Mouse (Mus musculus) mouse trophoblast stem cell (cell line): ENCODE results near the gene Naga.

ENCODE experiments used
- in situ Hi-C, 2 experiments: fragments of 300-500 bp; cut with MseI, MboI; formaldehyde crosslinking; loops; 2 replicates in 1 of 2; 3 replicates in 1 of 2; pipeline ENCODE4 v1.15.1; 2025

The Naga gene

DNA sequence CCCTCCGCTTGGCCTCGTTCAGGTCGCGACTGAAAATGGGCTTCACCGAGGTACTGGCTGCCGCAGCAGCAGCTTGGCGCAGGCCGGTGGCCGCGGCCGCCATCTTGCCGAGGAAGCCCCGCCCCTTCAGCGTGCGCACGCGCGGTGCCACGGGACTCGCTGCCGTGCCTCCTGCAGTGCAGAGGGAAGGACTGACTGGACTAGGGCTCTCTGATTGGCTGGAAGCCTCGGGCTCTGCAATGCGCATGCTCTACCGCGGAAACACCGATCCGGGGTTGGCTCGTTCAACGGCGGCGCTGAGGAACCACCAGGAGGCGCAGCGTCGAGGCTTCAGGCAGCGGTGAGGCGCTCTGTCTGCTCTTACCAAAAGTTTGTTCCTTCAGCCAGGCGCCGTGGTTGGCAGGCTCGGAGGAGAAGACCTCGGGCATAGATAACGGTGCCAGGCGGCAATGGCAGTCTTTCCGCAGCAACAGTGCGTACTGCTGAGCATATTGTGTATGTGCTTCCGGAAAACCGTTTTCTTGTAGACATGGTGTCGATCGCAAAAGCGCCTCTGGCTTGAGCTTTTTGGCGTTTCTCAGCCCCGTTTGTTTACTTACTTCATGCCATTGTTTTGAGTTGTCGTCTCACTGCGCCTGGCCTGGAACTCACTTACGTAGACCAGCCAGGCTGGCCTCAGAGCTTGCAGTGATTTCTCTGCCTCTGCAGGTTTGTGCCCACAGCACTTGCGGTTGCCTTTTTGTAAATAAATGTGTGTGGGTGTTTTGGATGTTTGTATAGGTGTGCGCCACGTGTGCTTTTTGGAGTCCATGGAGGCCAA is 15.6 kb upstream of the Naga start, which contains the start of gene Ndufa6:
Ndufa6 (minus strand) TSS at position 197 of the 820 bp plus-strand sequence.
- in situ Hi-C loops, result no loop called here

DNA sequence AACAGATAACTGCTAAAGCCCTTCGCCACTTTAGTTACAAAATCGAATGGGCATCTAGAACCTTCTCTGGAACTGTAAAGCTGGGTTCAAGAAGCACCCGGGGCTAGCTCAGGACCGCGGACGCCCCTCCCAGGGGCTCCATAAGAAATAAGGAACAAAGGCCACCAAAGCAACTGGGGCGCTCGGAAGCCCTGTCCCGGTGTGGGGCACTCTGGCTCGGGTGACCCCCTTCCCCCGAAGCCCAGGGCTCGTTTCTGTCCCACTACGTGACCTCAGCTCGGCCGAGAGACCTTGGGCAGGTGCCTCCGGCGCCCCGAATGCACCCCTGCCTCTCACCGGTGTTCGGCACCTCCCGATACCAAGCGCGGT is 15.0 kb upstream of the Naga start:
- in situ Hi-C loops, result no loop called here

DNA sequence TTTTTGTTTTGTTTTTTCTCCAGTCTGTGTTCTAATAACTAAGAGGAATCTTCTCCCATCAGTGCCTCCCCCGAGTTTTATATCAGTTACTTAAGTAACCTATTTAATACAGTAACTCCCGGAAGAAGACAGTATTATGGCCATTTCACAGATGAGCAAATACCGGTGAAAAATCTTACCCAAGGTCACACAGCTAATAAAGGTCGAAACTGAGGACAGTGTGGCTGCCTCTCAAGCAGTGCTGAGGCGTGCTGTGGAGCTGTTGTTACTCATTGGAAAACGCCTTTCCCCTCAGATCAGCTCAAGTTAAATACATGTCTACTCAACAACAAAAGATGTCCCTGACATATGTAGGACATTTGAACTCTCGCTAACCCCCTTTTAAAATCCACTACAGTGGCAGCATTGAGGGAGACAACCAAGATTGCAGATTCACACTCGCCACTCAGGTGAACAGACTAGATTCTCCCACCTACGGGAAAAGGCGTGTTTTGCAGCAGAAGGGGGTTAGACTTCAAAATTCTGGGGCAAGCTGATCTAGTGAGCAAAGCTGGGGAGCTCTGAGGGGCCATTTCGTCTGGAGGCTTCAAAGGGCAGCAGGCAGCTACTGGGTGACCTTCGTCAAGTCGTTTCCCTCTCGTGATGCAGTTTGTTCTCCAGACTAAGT is 14.5 kb upstream of the Naga start:
- in situ Hi-C loops, result no loop called here

DNA sequence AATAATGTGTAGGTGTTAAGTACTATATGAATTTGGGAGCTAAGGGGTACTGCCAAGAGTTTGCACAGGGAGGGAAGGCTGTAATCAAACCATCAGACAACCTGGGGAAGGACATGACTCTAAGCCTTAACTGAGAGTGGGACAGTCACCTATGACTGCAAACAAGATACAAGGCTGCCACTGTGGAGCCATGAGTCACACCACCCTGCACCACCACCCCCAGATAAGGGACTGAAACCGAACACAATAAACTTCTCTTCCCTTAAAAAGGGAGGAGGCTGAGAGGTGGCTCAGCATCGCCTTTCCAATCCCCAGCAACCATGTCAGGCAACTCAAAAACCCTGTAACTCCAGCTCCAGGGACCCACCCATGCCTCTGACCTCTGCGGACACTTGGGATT is 12.8 kb upstream of the Naga start:
- in situ Hi-C loops, result no loop called here

DNA sequence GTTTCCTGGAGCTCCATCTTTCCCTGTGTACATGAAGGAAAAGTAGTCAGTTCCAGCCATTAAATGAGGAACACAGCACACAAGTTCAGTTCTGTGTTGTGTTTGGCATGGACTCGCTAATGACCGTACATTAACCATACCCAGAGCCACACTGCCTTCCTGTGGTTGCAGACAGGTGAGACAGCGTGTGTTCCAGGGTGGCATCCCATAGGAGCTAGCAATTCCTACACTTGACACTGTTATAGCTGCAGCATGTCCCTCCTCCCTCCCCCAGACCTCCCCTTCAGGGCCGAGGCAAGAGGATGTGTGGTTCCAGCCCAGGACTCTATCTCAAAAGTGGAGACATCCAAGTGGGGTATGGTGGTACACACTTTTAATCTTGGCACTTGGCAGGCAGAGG is 11.6 kb upstream of the Naga start:
- in situ Hi-C loops, result no loop called here

DNA sequence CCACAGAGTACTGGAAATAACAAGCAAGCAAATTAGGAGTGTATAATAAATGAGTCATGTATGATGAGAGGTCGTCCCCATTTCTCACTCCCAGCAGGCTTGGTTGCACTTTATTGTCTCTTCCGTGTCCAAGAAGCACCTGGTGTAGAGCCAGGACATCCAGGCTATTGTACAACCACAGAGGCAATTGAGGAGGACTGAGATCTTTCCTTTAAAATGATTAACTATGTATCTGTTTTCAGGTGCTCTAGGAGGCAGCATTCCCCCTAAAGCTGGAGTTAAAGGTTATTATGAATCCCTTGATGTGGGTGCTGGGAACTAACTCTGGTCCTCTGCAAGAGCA is 10.2 kb upstream of the Naga start:
- in situ Hi-C loops, result no loop called here

DNA sequence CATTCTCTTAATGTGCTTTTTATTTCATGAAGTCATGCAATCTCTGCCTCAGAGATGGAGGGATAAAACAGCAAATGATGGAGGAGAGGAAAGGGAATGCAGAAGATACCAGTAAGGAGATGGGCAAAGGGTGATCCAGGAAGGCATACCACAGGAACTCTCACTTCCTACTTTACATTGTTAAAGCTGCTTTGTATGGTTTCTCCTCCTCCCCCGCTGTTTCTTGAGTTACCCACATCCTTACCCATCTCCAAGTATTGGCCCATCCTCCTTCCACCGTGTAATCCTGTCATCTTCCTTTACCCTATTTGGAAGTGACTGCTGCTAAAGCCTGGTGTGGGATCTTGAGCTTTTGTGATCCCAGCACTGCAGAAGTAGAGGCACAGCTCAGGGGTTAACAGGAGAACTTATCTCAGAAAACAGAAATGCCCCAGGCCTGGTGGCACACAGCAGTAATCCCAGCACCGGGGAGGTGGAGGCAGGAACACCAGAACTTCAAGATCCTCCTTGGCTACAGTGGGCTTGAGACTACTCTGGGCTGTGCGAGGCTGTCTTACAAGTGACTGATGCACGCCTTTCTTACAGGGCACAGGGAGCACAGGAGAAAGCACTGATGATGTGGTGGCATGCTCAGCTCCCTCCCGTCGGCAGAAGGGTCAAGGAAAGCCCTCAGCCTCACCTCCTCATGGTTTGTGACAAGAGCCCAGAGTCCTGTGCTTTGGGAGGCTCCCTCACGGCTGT is 9.7 kb upstream of the Naga start:
- in situ Hi-C loops, result no loop called here

DNA sequence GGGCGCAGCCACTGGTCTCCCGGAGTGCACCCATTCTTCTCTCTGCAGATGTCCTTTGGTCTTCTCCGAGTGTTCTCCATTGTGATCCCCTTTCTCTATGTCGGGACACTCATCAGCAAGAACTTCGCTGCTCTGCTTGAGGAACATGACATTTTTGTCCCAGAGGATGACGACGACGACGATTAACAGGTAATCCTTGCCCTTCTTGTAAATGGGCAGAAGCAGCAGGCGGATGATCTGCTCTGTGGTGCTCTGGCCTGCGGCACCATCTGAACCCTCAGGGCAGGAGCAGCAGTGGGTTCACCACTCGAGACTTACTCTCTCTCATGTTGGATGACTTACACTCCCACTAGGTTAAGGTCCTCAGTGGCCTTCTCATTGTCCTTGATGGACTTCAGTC is 9.1 kb upstream of the Naga start:
- in situ Hi-C loops, result no loop called here

DNA sequence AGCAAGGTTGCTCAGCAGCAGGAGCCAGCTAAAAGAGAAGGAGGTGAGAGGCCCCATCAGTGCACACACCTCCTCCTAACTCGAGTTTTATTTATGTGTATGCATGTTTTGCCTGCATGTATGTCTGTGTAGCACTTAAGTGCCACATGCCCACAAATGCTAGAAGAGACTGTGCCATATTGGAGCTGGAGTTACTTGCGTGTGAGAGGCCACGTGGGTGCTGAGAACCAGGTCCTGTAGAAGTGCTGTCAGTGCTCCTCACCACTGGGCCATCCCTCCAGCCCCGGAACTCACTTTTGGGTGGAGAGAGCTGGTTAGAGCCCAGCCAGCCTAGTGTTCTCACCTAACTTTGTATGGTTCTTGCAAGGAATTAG is 8.6 kb upstream of the Naga start:
- in situ Hi-C loops, result no loop called here

DNA sequence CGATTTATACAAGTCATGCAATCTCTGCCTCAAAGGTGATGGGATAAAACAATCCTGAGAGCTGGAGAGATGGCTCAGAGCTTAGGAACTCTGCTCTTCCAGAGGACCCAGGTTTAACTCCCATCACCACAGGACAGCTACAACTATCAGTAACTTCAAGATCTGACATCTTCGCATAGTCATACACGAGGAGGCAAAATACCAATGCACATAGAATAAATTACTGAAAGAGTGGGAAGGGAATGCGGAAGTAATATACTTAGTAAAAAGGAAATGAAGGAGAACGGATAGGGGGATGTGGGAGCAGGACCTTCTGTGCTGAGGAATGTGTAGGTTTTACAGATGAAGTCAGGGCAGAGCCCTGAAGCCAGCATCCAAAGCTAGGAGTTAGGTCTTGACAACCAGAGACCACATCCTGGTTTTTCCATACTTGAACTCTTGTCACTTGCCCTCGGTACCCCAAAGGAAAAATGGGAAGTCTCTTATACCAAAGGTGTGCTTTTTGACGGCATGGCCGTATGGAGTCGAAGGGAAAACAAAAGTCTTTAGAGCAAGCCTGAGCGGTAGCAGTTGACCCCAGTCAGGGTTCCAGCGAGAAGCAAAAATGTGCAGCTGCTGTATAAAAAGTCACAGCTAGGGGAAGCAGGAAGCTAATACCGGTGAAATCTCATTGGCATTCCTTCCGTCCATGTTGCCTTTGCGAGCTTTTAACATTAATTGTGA is 8.0 kb upstream of the Naga start:
- in situ Hi-C loops, result no loop called here

DNA sequence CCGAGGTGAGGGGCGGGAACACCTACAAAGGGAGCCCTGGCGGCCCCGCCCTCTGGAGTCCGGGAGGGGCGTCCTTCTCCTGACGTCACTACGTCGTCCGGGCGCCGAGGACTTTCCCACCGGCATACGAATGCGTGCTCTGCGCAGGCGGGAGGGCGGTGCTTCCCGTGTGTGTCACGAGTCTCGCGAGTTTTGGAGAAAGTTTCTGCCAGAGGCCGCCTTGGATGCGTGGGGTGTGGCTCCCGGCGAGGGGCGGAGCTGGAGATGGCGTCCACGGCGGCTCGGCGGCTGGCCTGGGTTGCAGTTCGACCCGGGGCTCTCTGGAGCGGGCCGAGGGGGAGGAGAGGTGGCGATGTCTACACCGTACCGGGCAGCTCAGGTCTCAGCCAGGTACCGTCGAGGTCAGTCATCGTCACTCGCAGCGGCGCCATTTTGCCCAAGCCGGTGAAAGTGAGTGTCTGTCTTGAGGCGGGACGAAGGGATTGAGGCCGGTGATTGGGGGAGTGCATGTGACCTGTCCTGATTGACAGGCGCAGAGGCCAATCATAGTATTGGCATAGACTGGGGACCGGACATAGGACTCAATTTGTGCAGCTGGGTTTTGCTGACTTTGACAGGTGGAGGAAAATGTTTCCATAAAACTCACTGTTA is 7.2 kb upstream of the Naga start:
- in situ Hi-C loops, result no loop called here

DNA sequence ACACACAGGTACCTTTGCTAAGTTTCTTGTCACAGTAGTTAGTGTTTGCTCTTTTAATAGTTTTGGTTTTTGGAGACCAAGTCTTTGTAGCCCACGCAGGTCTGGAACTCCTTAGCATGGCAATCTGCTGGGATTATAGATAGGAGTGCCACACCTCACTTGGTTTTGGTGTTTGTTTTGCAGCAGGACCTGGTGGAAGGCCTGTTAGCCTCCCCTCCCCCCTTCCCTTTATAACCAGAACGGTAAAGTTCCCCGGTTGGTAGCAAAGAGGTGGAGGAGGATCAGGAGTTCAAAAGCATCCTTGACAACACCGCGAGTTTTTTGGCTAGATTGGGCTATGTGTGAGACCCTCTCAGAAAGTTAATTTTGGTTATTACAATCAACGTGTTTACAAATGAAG is 6.2 kb upstream of the Naga start:
- in situ Hi-C loops, result no loop called here

DNA sequence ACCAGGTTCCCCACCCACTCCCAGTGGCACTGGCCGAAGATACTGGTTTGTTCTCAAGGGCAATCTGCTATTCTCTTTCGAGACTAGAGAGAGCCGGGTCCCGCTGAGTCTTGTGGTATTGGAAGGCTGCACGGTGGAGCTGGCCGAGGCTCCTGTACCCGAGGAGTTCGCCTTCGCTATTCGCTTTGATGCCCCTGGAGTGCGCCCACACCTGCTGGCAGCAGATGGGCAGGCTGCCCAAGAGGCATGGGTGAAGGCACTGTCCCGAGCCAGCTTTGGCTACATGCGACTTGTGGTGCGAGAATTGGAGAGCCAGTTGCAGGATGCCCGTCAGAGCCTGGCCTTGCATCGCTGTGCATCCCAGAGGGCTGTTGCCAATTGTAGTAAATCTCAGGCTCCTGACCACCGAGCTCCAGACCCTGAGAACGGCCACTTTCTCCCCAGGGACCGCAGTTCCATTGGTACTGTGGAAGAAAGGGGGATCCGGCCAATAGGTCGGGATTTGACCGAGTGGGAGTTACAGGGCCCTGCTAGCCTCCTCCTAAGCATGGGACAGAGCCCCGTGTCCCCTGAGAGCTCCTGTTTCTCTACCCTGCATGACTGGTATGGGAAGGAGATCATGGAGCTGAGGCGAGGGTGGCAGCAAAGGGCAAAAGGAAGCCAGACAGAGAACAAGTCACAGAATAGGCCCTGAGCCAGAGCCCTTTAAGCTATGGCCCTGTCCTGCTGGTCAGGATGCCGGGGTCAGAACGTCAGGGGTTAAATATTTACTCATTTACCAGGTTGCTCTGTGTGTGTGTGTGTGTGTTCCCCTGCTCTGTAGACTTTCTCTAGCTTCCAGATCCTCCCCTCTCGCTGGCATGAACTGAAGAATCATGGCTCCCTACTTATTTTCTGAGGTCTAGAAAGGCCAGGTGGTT is 4.9 kb upstream of the Naga start:
- in situ Hi-C loops, result no loop called here

DNA sequence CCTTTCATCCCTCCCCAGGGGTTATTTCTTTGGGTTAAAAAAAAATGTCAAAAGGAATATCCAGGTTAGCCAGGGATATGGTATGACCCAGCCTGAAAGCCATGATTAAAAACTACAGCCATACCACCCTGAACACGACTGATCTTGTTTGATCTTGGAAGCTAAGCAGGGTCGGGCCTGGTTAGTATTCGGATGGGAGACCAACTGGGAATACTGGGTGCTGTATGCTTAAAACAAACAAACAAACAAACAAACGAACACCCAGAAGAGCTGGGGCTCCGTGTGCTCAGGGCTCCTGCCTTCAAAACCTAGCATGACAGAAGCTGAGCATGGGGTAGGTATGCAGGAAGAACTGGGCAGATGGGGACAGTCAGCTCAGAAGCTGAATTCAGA is 3.8 kb upstream of the Naga start:
- in situ Hi-C loops, result no loop called here

DNA sequence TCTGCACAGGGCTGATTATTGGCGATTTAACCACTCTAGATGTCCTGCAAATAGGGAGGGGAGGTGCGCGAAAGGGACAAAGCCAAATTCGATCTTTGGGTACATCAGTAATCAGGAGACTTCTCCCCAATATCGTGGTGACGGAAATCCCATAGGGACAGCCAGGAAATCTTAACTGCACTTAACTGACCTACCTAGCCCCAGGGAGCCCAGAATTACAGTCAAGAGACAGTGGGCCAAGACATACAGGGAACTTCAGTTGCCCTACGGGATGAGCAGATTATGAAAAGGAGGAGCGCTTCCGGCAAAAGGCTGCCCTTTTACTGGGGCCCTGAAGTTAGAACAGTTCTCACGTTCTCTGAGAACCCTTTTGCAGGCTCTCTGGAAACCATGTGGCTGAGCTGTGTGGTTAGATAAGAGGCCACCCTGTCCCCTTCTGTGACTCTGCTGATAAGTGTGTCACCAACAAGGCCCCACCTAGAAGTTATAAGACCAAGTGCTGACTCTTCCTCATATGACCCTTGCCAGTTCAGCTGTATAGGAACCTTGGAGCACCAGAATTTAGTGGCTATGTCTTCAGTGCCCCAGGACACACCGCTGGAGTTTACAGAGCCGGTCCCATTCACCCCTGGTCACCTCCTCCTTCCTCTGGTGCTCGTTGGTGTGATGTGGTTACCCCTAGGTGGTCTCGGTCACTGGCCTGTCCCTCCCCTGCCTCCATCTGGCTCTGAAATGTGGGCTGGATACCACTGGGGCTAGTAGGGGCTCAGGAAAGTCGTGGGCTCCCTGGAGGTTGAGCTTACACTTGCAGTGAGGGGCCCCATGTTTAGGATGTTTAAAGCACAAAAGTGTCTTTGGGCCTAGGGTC is 3.2 kb upstream of the Naga start:
- in situ Hi-C loops, result no loop called here

DNA sequence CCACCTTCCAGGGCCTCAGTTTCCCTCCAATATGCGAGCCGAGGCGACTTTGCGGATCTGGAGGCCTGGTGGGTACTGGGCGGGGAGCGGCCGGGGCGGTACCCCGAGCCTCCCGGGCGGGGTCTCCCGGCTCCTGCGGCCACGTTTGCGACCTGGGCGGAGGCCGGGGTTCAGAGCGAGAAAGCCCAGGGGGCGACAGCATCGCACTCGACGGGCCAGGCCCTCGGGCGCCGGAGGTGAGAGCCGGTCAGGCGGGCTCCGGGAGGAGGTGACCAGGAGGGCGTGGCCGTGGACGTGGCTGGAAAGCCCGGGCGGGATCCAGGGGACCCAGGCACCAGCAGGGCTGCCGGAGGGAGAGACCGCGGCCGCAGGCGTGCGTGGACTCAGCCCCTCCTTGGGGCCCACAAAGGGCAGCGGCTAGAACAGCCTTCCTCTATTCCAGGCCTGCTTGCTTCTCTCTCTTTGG is 2.3 kb upstream of the Naga start:
- in situ Hi-C loops, result no loop called here

DNA sequence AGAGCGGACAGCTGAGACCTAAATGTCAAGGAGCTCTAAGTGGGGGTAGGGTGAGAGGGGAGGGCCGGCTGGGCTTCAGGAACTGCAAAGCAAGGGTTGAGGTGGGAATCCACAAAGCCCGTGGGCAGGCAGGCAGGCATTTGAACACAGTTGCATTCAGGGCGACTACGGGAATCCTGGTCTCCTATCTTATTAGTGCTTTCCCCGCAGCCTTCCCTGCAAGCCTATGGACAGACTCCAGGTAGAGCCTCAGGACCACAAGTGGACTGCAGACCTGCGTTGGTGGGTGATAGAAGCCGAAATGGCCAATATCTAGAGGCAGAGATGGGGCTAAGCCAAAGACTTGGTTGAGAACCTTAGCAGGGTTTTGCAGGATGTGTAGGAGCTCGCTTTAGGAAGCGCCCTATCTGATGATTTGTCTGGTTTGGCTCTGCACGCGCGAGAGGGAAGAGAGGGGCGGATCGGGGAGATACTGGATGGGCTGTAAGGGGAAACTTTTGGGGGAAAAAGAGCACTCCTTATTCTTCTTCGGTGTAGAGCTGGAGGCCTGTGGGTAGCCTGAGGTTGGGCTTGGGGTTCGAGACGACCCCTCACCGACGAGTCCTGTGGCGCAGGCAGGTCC is 1.8 kb upstream of the Naga start:
- in situ Hi-C loops, result no loop called here

DNA sequence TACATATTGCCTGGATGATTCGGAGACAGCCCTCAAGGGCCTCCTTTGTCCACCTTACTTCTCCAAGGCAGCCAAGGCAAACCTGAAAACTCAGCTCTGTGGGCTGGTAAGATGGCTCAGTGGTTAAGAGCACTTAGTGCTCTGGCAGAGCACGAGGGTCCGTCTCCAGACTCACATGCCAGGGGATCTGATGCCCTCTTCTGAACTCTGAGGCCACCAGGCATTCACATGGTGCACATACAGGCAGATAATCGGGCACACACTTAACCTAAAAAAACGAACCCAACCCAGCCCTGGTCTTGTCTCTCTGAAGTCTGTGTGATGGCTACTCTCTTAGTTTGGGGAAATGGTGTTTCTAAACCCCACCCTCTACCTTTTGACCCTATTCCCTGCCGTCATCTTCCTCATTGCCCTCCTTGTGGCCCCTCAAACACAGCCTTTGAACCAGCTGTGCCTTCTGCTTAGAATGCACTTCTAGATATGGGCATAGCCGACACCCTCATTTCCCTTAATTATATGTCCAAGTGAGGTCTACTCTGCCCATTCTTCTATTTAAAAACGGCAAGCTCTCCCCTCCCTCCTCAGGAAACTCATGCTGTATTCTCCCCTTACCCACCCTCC is 1.0 kb upstream of the Naga start:
- in situ Hi-C loops, result no loop called here

DNA sequence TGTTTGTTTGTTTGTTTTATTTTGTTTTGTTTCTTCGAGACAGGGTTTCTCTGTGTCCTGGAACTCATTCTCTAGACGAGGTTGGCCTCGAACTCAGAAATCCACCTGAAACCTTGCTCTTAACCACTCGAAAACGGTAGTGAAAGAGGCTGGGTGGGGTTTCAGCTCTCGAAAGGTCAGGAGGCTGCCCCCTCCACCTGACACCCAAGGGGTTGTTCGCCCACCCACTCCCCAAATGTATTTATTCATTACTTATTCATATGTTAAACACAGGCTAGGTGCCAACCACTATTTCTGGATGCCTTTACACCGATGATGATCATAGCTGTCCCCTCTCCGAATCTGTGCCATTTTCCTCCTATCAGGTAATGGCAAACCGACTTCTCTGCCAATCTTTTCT is 425 bp upstream of the Naga start:
- in situ Hi-C loops, result no loop called here
